Mouse (Mus musculus) liver, adult 2 months (tissue): ENCODE measurements around the gene Prkcd.

Source experiments
- CTCF ChIP-seq: fragments of 200-500 bp; IDR thresholded peaks from 2 replicates; pipeline ENCODE4 v1.5.1; 2011; ENCODE audit warnings: low read depth, low read length, control low read depth
- POLR2A ChIP-seq: fragments of 200-500 bp; IDR thresholded peaks from 2 replicates; pipeline ENCODE4 v1.6.1; 2011; ENCODE audit warnings: low read length, control low read depth; ENCODE audit not compliant: insufficient read depth; ENCODE audit errors: extremely low read depth

GRCm38 (mm10) chr14:30562343-30562742 lies 63.7 kb downstream of the Prkcd start:
- TF ChIP-seq POLR2A = no peak
- TF ChIP-seq CTCF = no peak
